Mouse (Mus musculus) neural tube, embryonic 12.5 days (tissue): ENCODE data around the gene Qk. TPM values are rescaled to one million over a fixed set of nuclear protein-coding genes. Genes with fewer than 3 reads are reported as not detected.

Experiments
- ATAC-seq: fragments of 200-750 bp; cut with Nextera tagmentation; 2 replicates; pipeline ENCODE4 v1.8.0; 2017; ENCODE audit warnings: low read depth, mild to moderate bottlenecking, moderate TSS enrichment, moderate library complexity; ENCODE audit not compliant: low FRiP score
- H3K27ac ChIP-seq: fragments of 300-500 bp; sonication (generic); 2 replicates; pipeline ENCODE4 v1.5.1; 2016
- H3K27me3 ChIP-seq: fragments of 300-500 bp; sonication (generic); replicated peaks from 2 replicates; pipeline ENCODE4 v1.6.1; 2016; ENCODE audit warnings: mild to moderate bottlenecking
- H3K36me3 ChIP-seq: fragments of 300-500 bp; sonication (generic); 2 replicates; pipeline ENCODE4 v1.6.1; 2016; ENCODE audit warnings: mild to moderate bottlenecking
- H3K4me1 ChIP-seq: fragments of 300-500 bp; sonication (generic); 2 replicates; pipeline ENCODE4 v1.6.1; 2016
- H3K4me2 ChIP-seq: fragments of 300-500 bp; sonication (generic); replicated peaks from 2 replicates; pipeline ENCODE4 v1.6.1; 2016; ENCODE audit warnings: mild to moderate bottlenecking
- H3K4me3 ChIP-seq: fragments of 300-500 bp; sonication (generic); 2 replicates; pipeline ENCODE4 v1.5.1; 2016
- H3K9ac ChIP-seq: fragments of 300-500 bp; sonication (generic); 2 replicates; pipeline ENCODE4 v1.6.1; 2016; ENCODE audit warnings: mild to moderate bottlenecking
- H3K9me3 ChIP-seq: fragments of 300-500 bp; sonication (generic); 2 replicates; pipeline ENCODE4 v1.6.1; 2016; ENCODE audit warnings: mild to moderate bottlenecking
- WGBS: fragments of 180-500 bp; shearing (Covaris S2); methylation state at CpG from one replicate; pipeline ENCODE4 v1.1.7; 2016; 5-methylcytosine and 5-hydroxymethylcytosine counted together
- polyA plus RNA-seq: library from polyadenylated mRNA; unstranded; fragments of >200 nt; fragmentation: Nextera tagmentation; extraction: Ambion mirVana; gene quantifications from 2 replicates; pipeline ENCODE4 v1.2.1, GENCODE M21; 2016

The Qk gene
- polyA plus RNA-seq, 1 experiment from 2014 or later: 45.8 TPM

DNA sequence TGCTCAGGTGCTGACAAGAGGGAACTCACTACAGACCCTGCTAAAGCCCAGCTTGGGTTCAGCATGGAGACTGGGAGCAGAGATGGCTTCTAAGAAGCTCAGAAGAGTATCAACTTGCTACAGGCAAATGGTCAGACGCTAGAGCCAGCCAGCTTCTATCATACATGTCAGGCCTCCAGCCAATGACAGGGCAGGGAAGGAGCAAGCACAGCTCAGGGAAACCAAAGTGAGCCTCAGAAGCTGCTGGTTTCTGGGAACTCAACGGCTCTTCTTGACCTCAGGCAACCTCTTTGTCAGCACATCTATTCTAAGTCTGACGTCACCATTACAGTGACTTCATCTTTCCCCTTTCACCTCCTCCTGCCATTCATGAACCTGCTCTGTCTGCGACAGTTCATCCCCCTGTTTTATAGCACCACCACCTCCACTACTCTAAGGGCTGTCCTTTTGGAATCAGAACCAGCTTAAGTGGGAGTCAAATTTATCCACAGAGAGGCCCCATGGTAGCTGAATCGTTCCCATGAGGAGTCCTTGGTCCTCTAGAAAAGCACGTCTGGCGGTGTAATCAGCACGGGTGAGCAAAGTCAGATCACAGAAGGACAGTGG, 166.7 kb downstream of the Qk start:
- WGBS: 59% methylated on average over 8 of the region's 8 CpGs
- no peak for ATAC-seq

More for the DNA sequence above, 166.7 kb downstream of the Qk start:
- H3K9me3 ChIP-seq: peaks cover 5% of the 10 kb centered on the region
- no peaks in the 10 kb centered on the region for H3K27me3 ChIP-seq
- H3K4me1 ChIP-seq: 0 out of 2 replicates have a peak, but pooled peaks cover 2% of the 10 kb centered on the region
- no peak overlapping the region for H3K4me2 ChIP-seq
- H3K36me3 ChIP-seq: no peaks in the 10 kb centered on the region
- no peak overlapping the region for H3K9ac ChIP-seq
- no peak overlapping the region for H3K27ac ChIP-seq
- no peak overlapping the region for H3K4me3 ChIP-seq
